Mouse (Mus musculus): Measurements from ENCODE around the gene Lipt2.
A peak's percentile ranks its signal among the peaks of the same experiment; 100 is the strongest.

The Lipt2 gene

DNA sequence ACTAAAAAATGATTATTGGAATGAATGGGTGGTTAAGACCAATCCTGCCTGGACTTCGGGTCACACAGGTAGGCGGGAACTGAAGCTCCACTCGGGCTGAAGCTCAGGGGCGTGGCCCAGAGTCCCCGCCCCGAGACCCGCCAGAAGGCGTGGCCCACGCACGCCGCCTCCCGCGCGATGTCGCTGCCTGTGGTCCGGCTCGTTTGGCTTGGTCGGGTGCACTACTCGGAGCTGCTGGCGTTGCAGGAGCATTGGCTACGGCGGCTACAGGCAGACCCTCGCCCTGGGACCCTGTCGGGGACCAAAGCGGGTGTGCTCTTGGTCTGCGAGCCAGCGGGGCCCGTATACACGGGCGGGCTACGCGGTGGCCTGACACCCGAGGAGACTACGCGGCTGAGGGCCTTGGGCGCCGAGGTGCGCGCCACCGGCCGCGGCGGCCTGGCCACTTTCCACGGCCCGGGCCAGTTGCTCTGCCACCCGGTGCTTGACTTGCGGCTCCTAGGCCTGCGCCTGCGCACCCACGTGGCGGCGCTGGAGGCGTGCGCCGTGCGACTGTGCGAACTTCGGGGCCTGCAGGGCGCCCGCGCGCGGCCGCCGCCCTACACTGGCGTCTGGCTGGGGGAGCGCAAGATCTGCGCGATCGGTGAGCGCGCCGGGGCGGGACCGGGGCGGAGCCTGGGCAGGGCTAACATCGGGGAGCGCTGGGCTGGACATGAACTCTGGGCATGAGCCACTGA lies at the start of gene Lipt2:
Gene Lipt2, plus strand, starts transcription at position 173 of the 737 bp plus-strand sequence.
- DNase-seq (ENCODE audit: low spot score in 2 of 2): peak; percentile 74 to 81

DNA sequence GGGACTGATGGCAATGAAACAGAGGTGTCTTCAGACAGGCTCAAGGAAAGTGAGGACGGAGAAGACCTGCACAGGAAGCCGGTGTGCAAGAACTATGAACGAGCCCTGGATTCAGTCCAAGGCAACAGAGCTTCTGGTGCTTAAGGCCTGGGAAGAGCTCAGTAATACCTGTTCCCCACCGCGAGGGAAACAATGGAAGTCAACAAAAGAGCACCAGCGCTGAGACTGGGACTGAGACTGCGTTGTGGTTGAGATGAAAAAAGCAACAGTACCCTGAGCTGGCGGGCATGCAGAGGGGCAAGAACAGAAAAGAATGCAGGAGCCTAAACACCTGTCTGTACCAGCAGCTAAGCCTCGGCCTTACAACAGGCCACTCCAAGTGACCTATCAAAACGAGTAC lies 47.6 kb upstream of the Lipt2 start:
- no peak for DNase-seq (ENCODE audit: low spot score in 2 of 2)

GRCm38 (mm10) chr7:100113821-100114220 lies 45.3 kb upstream of the Lipt2 start:
- no peak for DNase-seq (ENCODE audit: low spot score in 2 of 2)

GRCm38 (mm10) chr7:100114279-100114678 lies 44.8 kb upstream of the Lipt2 start:
- no peak for DNase-seq (ENCODE audit: low spot score in 2 of 2)

DNA sequence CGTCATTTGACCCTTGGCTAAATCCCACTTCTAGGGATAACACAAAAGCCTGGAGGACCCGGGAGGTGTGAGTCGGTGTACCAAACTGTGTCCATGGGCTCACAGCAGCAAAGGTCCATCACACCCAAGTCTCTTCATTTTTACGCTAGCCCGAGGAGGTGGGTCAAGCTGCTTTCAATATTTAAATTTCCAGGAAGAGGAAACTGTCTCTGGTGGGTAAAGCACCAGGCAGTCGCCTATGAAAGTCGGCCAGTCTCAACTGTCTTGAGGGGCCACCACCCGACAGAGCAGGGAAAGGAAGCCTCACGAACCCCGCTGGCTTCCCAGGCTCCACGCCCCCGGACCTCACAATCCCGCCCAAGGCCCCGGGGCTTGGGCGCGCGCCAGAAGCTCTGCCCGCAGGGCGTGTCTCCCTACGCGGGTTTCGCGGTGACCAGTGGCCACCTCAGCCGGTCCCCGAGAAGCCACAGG lies 38.3 kb upstream of the Lipt2 start:
- peak; percentile 38 to 51 for DNase-seq (ENCODE audit: low spot score in 2 of 2)

- peak; percentile 99 to 100 for DNase-seq (ENCODE audit: low spot score in 2 of 2)
These were observed 37.7 kb upstream of the Lipt2 start, which contains the start of gene Pold3 for GRCm38 (mm10) chr7:100121376-100121789. TSS of gene Pold3 (minus strand) at chr7:100121565.

- peak in 1 of 2 experiments; percentile 30 for DNase-seq (ENCODE audit: low spot score in 2 of 2)
These were observed 35.6 kb upstream of the Lipt2 start for GRCm38 (mm10) chr7:100123486-100123885.

DNA sequence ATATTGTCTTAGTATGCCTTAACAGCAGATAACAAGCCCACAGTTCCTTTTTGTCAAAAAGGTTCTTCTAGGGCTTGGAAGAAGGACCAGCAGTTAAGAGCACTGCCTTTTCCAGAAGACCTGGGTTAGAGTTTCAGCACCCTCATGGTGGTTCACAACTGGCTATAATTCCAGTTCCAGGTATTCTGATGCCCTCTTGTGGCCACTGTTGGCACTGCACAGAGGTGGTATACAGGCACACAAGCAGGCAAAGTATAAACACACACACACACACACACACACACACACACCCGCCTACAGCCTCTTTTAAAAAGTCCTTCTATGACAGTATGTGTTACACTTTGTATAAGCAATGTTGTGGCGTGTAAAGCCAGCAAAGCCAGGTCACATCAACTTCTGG lies 34.9 kb upstream of the Lipt2 start:
- peak; percentile 15 to 47 for DNase-seq (ENCODE audit: low spot score in 2 of 2)

DNA sequence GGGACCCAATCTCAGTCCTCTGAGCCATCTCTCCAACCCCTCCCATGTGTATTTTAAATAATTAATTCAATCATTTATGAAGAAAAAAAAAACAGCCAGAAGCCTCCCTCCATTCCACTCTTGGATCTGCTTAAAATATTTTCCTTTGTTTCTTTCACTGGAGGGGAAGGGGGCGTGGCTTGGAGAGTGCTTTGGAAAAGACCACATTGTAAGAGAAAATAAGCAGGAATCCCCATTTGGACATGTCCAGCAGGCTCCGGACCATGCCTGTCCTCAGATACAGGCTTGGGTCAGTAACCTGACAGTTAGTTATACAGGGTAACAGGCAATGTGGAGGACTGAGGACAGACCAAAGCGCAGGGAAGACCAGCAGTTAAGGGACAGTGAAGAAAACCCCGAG lies 33.9 kb upstream of the Lipt2 start:
- DNase-seq (ENCODE audit: low spot score in 2 of 2): no peak

DNA sequence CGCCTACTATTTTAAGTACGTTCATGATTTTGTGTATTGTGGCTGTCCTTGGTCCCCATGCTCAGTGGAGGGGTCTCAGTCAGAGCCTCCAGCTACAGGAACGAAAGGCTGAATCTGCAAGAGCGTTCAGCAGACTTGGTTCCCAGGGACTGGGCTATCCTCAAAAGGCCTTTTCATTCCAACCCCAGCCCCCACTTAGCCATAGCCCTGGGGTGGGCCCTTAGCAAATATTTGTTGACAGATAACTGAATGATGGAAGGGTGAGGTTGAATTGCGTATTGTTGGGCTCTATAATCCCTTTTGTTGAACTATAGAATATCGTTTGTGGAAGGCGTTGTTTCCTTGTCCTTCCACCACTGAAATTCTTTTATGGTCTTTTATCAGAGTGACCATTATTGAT lies 32.6 kb upstream of the Lipt2 start:
- DNase-seq (ENCODE audit: low spot score in 2 of 2): no peak

GRCm38 (mm10) chr7:100128262-100129041 lies 30.6 kb upstream of the Lipt2 start:
- DNase-seq (ENCODE audit: low spot score in 2 of 2): no peak

GRCm38 (mm10) chr7:100130592-100130991 lies 28.5 kb upstream of the Lipt2 start:
- no peak for DNase-seq (ENCODE audit: low spot score in 2 of 2)

DNA sequence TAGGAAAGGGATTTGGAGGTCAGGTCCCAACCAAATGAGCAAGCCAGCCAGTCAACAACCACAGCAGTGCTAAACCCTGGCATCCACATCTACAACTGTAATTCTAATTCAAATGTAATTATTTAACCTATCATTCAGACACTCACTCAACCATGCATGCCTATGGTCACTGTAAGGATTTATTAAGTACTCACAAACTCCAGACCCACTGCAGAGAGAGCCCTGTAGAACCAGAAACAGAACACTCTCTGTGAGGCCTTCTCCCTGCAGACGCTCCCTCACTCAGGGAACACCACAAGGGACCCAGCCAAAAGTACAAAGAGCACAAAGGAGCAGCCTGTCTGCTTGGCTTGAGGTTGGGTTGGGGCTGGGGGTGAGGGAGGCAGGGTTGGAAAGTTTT lies 26.7 kb upstream of the Lipt2 start:
- DNase-seq (ENCODE audit: low spot score in 2 of 2): no peak

- DNase-seq (ENCODE audit: low spot score in 2 of 2): no peak
These were observed 22.0 kb upstream of the Lipt2 start for GRCm38 (mm10) chr7:100137038-100137437.

DNA sequence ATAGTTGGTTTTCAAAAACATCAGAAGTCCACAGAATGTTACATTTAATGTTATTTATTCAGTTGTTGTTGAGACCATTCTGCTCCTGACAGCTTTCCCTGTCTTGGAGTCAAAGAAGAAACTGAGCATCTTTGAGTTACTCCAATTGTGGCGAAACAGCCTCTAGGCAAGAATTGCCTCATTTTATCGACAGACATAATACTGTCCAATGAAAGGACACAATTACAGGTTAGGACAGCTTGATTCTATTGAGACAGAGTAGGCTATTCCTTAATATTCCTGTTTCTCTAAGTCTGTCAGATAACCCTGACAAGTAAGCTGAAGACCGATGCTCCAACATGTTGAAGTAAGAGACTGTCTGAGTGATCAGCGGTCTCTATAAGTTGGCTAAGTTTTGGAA lies 21.0 kb upstream of the Lipt2 start:
- no peak for DNase-seq (ENCODE audit: low spot score in 2 of 2)

DNA sequence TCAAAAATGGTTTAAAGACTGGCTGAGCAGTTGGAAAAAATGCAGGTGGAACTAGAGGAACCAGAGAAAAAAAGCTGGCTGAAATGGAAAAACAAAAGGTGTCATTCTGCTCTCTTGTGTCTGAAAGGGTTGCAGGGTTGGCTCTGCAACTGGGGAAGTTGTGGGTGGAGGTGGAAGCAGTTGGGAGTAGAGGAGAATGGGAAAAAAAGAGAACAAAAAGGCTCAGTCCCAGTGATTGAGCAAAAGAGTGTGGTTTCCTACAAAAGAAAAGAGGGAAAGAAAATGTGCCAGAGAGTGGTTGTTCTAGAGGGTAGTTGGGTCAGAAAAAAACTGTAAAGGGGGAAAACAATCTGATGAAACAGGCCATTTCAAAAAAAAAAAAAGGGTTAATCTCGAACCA lies 18.5 kb upstream of the Lipt2 start:
- DNase-seq (ENCODE audit: low spot score in 2 of 2): no peak

GRCm38 (mm10) chr7:100148586-100148985 lies 10.5 kb upstream of the Lipt2 start:
- no peak for DNase-seq (ENCODE audit: low spot score in 2 of 2)

DNA sequence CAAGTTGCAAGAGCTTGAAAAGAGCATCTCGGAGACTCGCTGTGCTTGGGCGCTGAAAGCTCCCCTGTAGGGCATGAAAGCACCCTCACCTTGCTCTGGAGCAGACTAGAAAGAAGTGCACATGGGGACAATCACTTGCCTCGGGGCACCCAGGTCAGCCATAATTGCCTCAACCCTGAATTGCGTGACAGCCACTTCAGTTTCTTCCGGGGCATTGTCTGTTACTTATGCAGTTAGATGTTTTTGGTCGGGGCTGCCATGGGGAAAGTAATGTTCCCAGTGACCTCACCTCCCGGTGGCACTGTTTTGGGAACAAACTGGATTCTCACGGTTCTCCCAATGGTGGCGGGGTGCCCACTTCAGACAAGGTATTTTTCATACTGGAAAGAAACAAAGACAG lies 9.0 kb upstream of the Lipt2 start:
- no peak for DNase-seq (ENCODE audit: low spot score in 2 of 2)

GRCm38 (mm10) chr7:100150626-100151025 lies 8.5 kb upstream of the Lipt2 start:
- no peak for DNase-seq (ENCODE audit: low spot score in 2 of 2)

- no peak for DNase-seq (ENCODE audit: low spot score in 2 of 2)
These were observed 1.4 kb upstream of the Lipt2 start for GRCm38 (mm10) chr7:100157669-100158068.

DNA sequence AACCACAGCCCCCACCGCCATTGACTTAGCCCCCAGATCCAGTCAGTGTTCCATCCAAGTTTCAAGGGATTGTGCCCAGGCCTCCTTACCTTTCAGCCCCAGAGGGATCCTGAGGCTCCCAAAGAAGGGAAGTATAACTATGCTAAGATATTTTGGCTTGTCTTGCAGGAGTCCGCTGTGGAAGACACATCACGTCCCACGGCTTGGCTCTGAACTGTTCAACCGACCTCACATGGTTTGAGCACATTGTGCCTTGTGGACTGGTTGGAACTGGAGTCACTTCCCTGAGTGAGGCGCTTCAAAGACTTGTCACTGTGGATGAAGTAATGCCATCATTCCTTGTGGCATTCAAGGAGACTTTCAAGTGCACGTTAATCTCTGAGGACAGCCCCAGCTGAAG lies 929 bp downstream of the Lipt2 start:
- no peak for DNase-seq (ENCODE audit: low spot score in 2 of 2)

DNA sequence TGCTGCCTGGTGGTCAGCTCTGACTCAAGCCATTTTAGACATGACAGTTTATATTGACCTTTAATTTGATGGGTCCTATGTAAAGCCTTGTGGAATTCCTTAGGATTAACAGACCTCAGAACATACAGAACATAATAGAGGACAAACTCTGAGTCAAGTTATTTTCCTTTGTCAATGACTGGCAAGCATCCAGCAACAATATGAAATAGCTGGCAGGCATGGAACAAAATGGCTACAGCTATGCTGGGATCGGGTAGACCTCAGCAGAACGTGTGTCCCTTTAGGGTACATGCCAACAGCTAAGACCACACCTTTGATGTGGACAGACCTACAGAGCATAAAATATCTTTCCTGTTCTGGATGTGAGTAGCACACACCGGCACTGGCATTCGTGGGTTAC lies 4.4 kb downstream of the Lipt2 start:
- DNase-seq (ENCODE audit: low spot score in 2 of 2): no peak

- no peak for DNase-seq (ENCODE audit: low spot score in 2 of 2)
These were observed 9.6 kb downstream of the Lipt2 start for GRCm38 (mm10) chr7:100168654-100169053.

Data from spleen, postnatal 14 days (tissue).